Mouse (Mus musculus): ENCODE data around the gene Stk24. TPM values are rescaled to one million over a fixed set of nuclear protein-coding genes. Genes with fewer than 3 reads are reported as not detected.

The Stk24 gene
- polyA plus RNA-seq, 1 experiment from 2014 or later: 48.9 TPM

GRCm38 (mm10) chr14:121261229-121261879 is 118.5 kb downstream of the Stk24 start:
- Histone ChIP-seq H3K9me3 (ENCODE audit: control insufficient read depth, low read length) (no peaks in the 10 kb centered on the region), H3K36me3 (ENCODE audit: control insufficient read depth, insufficient read depth, low read length) (peaks cover 54% of the 10 kb centered on the region), H3K4me2 (ENCODE audit: low read length) (no peak overlapping the region), H3K4me3 (ENCODE audit: control insufficient read depth in 1 of 2, insufficient read depth in 1 of 2, low read depth in 1 of 2, low read length in 2 of 2) (no peak overlapping the region), H3K4me1 (ENCODE audit: control insufficient read depth in 2 of 2, insufficient read depth in 2 of 2, low read length in 2 of 2) (peaks cover 0 to 21% of the 10 kb centered on the region in 2 experiments; a peak in 2 of 4 replicates), H3K27me3 (ENCODE audit: control insufficient read depth, insufficient read depth, low read length) (no peaks in the 10 kb centered on the region), H3K27ac (replicated peaks in 1 of 2; ENCODE audit: control insufficient read depth in 1 of 2, insufficient read depth in 1 of 2, low read depth in 2 of 2, low read length in 2 of 2) (no peak overlapping the region), H3K9ac (ENCODE audit: low read length) (no peak overlapping the region)
- ATAC-seq (ENCODE audit: insufficient number of reproducible peaks, insufficient read depth, low FRiP score, low read depth): no peak
- 71% methylated on average over 5 of the region's 5 CpGs for WGBS

DNA sequence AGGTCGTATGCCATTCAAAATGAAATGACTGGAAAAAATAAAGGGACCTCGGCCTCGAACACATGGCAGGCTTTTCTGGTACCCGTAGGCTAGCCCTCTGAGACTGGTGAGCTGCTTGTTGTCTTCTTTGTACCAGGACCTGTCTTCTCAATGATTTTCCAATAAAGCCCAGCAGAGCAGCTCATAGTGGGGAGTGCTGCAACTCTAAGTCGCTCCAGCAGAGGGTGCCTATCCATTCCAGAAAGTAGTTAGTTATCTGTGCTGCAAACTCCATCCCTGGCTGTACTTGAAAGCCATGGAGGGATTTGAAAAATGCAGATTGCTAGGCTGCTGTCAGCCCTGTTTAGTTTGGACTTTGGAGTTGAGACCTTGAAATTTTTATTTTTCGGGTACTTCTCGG is 120.0 kb downstream of the Stk24 start:
- ATAC-seq (ENCODE audit: insufficient number of reproducible peaks, insufficient read depth, low FRiP score, low read depth): no peak
- Histone ChIP-seq H3K4me1 (ENCODE audit: control insufficient read depth in 2 of 2, insufficient read depth in 2 of 2, low read length in 2 of 2) (peaks cover 0 to 15% of the 10 kb centered on the region in 2 experiments; a peak in 3 of 4 replicates), H3K27ac (replicated peaks in 1 of 2; ENCODE audit: control insufficient read depth in 1 of 2, insufficient read depth in 1 of 2, low read depth in 2 of 2, low read length in 2 of 2) (no peak overlapping the region), H3K36me3 (ENCODE audit: control insufficient read depth, insufficient read depth, low read length) (peaks cover 54% of the 10 kb centered on the region), H3K27me3 (ENCODE audit: control insufficient read depth, insufficient read depth, low read length) (no peaks in the 10 kb centered on the region), H3K9ac (ENCODE audit: low read length) (no peak overlapping the region), H3K9me3 (ENCODE audit: control insufficient read depth, low read length) (no peaks in the 10 kb centered on the region), H3K4me3 (ENCODE audit: control insufficient read depth in 1 of 2, insufficient read depth in 1 of 2, low read depth in 1 of 2, low read length in 2 of 2) (no peak overlapping the region), H3K4me2 (ENCODE audit: low read length) (no peak overlapping the region)
- WGBS: 49% methylated on average over 7 of the region's 7 CpGs

DNA sequence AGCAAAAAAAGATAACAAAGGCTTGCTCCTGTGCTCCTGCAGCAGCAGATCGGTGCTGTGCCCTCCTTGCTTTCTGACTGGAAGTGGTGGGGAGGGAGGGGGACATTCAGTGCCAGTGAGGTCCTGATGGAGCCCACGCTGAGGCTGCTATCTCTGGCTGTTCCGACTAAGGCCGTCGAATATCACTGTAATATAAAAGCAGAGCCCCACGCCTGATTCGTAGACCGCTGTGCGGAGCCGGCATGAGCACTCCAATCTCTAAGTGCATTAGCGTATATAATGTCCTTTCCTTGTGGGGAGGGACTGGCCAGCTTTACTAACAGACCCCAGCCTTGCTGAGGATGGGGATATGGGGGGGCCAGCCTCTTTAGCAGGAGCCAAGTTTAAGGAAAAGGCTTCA is 120.5 kb downstream of the Stk24 start:
- WGBS: 70% methylated on average over 11 of the region's 11 CpGs
- H3K36me3 ChIP-seq (ENCODE audit: control insufficient read depth, insufficient read depth, low read length): peaks cover 54% of the 10 kb centered on the region
- H3K4me1 ChIP-seq (ENCODE audit: control insufficient read depth in 2 of 2, insufficient read depth in 2 of 2, low read length in 2 of 2): peaks cover 0 to 14% of the 10 kb centered on the region in 2 experiments; a peak in 3 of 4 replicates
- no peak overlapping the region for H3K4me2 ChIP-seq (ENCODE audit: low read length)
- no peak overlapping the region for H3K27ac ChIP-seq (replicated peaks in 1 of 2; ENCODE audit: control insufficient read depth in 1 of 2, insufficient read depth in 1 of 2, low read depth in 2 of 2, low read length in 2 of 2)
- H3K27me3 ChIP-seq (ENCODE audit: control insufficient read depth, insufficient read depth, low read length): no peaks in the 10 kb centered on the region
- H3K9ac ChIP-seq (ENCODE audit: low read length): no peak overlapping the region
- no peaks in the 10 kb centered on the region for H3K9me3 ChIP-seq (ENCODE audit: control insufficient read depth, low read length)
- H3K4me3 ChIP-seq (ENCODE audit: control insufficient read depth in 1 of 2, insufficient read depth in 1 of 2, low read depth in 1 of 2, low read length in 2 of 2): no peak overlapping the region
- ATAC-seq (ENCODE audit: insufficient number of reproducible peaks, insufficient read depth, low FRiP score, low read depth): no peak

DNA sequence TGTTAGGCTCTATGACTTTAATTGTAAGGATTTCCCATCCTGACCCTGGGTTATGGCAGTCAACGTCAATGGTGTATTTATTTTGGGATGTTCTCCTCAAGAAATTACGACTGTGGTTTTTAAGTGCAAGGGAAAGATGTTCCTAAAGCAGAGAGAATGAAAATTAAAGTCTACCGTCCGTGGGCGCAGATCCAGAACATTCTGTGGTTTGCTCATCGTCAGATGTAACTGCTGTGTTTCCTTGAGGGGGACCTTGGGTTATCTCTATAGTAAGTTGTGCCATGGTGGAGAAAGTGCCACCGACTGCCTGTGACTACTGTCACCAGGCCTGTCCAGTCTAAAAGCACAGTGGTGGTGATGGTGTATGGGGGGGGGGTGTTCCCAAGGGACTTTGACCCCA is 122.9 kb downstream of the Stk24 start:
- no peaks in the 10 kb centered on the region for H3K9me3 ChIP-seq (ENCODE audit: control insufficient read depth, low read length)
- H3K4me3 ChIP-seq (ENCODE audit: control insufficient read depth in 1 of 2, insufficient read depth in 1 of 2, low read depth in 1 of 2, low read length in 2 of 2): no peak overlapping the region
- H3K4me2 ChIP-seq (ENCODE audit: low read length): no peak overlapping the region
- H3K27ac ChIP-seq (replicated peaks in 1 of 2; ENCODE audit: control insufficient read depth in 1 of 2, insufficient read depth in 1 of 2, low read depth in 2 of 2, low read length in 2 of 2): no peak overlapping the region
- H3K36me3 ChIP-seq (ENCODE audit: control insufficient read depth, insufficient read depth, low read length): peaks cover 55% of the 10 kb centered on the region
- H3K4me1 ChIP-seq (ENCODE audit: control insufficient read depth in 2 of 2, insufficient read depth in 2 of 2, low read length in 2 of 2): peaks cover 2 to 11% of the 10 kb centered on the region in 2 experiments; a peak in 3 of 4 replicates
- ATAC-seq (ENCODE audit: insufficient number of reproducible peaks, insufficient read depth, low FRiP score, low read depth): no peak
- WGBS: 86% methylated on average over 7 of the region's 7 CpGs
- H3K27me3 ChIP-seq (ENCODE audit: control insufficient read depth, insufficient read depth, low read length): no peaks in the 10 kb centered on the region
- H3K9ac ChIP-seq (ENCODE audit: low read length): no peak overlapping the region

DNA sequence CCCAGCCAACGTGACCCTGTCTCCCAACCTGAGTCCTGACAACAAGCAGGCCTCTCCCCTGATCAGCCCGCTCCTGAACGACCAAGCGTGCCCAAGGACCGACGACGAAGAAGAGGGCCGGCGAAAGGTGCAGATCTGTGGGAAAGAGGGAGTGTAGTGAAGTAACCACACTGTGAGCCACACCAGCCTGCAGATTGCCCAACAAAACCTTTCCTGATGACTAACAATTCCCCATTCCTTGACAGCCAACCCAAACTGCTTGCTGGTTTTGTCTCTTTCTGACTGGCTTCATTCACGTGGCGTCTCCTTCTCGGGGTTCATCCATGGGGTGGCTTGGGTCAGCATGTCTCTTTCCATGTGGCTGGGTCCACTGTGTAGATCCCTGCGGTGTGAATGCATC is 124.3 kb downstream of the Stk24 start:
- Histone ChIP-seq H3K9me3 (ENCODE audit: control insufficient read depth, low read length) (no peaks in the 10 kb centered on the region), H3K4me2 (ENCODE audit: low read length) (no peak overlapping the region), H3K27me3 (ENCODE audit: control insufficient read depth, insufficient read depth, low read length) (no peaks in the 10 kb centered on the region), H3K4me1 (ENCODE audit: control insufficient read depth in 2 of 2, insufficient read depth in 2 of 2, low read length in 2 of 2) (peaks cover 2 to 11% of the 10 kb centered on the region in 2 experiments; a peak in 3 of 4 replicates), H3K36me3 (ENCODE audit: control insufficient read depth, insufficient read depth, low read length) (peaks cover 54% of the 10 kb centered on the region), H3K9ac (ENCODE audit: low read length) (no peak overlapping the region), H3K4me3 (ENCODE audit: control insufficient read depth in 1 of 2, insufficient read depth in 1 of 2, low read depth in 1 of 2, low read length in 2 of 2) (no peak overlapping the region), H3K27ac (replicated peaks in 1 of 2; ENCODE audit: control insufficient read depth in 1 of 2, insufficient read depth in 1 of 2, low read depth in 2 of 2, low read length in 2 of 2) (no peak overlapping the region)
- ATAC-seq (ENCODE audit: insufficient number of reproducible peaks, insufficient read depth, low FRiP score, low read depth): no peak
- 69% methylated on average over 13 of the region's 13 CpGs for WGBS

DNA sequence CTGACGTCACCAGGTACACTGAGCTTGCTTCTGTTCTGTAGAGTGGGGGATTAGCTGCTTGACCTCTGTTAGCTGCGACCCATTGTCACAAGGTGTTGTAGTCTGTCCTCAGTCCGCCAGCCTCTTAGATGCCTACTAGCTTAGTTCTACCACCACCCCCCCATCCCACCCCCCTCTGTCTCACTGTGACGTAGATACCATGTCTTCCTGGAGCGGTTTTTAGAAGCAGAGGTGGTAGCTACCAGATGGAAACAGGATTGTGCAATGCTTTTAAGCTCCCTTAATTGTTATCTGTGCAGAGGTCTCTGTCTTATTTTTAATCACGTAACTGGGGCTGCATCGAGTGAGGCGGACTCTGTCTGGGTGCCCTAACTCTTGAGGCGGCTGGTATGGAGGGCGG is 124.9 kb downstream of the Stk24 start:
- Histone ChIP-seq H3K27ac (replicated peaks in 1 of 2; ENCODE audit: control insufficient read depth in 1 of 2, insufficient read depth in 1 of 2, low read depth in 2 of 2, low read length in 2 of 2) (no peak overlapping the region), H3K27me3 (ENCODE audit: control insufficient read depth, insufficient read depth, low read length) (no peaks in the 10 kb centered on the region), H3K9me3 (ENCODE audit: control insufficient read depth, low read length) (no peaks in the 10 kb centered on the region), H3K4me2 (ENCODE audit: low read length) (no peak overlapping the region), H3K9ac (ENCODE audit: low read length) (no peak overlapping the region), H3K36me3 (ENCODE audit: control insufficient read depth, insufficient read depth, low read length) (peaks cover 59% of the 10 kb centered on the region), H3K4me1 (ENCODE audit: control insufficient read depth in 2 of 2, insufficient read depth in 2 of 2, low read length in 2 of 2) (peaks cover 2 to 11% of the 10 kb centered on the region in 2 experiments; a peak in 3 of 4 replicates), H3K4me3 (ENCODE audit: control insufficient read depth in 1 of 2, insufficient read depth in 1 of 2, low read depth in 1 of 2, low read length in 2 of 2) (no peak overlapping the region)
- no peak for ATAC-seq (ENCODE audit: insufficient number of reproducible peaks, insufficient read depth, low FRiP score, low read depth)
- WGBS: 74% methylated on average over 10 of the region's 10 CpGs

- no peak overlapping the region for H3K27ac ChIP-seq (replicated peaks in 1 of 2; ENCODE audit: control insufficient read depth in 1 of 2, insufficient read depth in 1 of 2, low read depth in 2 of 2, low read length in 2 of 2)
- no peak overlapping the region for H3K9ac ChIP-seq (ENCODE audit: low read length)
- H3K4me1 ChIP-seq (ENCODE audit: control insufficient read depth in 2 of 2, insufficient read depth in 2 of 2, low read length in 2 of 2): peaks cover 6 to 19% of the 10 kb centered on the region in 2 experiments
- no peak for ATAC-seq (ENCODE audit: insufficient number of reproducible peaks, insufficient read depth, low FRiP score, low read depth)
- peaks cover 42% of the 10 kb centered on the region for H3K36me3 ChIP-seq (ENCODE audit: control insufficient read depth, insufficient read depth, low read length)
- 83% methylated on average over 10 of the region's 10 CpGs for WGBS
- H3K4me2 ChIP-seq (ENCODE audit: low read length): no peak overlapping the region
- H3K4me3 ChIP-seq (ENCODE audit: control insufficient read depth in 1 of 2, insufficient read depth in 1 of 2, low read depth in 1 of 2, low read length in 2 of 2): no peak overlapping the region
- no peaks in the 10 kb centered on the region for H3K27me3 ChIP-seq (ENCODE audit: control insufficient read depth, insufficient read depth, low read length)
- H3K9me3 ChIP-seq (ENCODE audit: control insufficient read depth, low read length): no peaks in the 10 kb centered on the region
Measured at GRCm38 (mm10) chr14:121252542-121252941, 127.3 kb downstream of the Stk24 start.

- Histone ChIP-seq H3K27ac (replicated peaks in 1 of 2; ENCODE audit: control insufficient read depth in 1 of 2, insufficient read depth in 1 of 2, low read depth in 2 of 2, low read length in 2 of 2) (no peak overlapping the region), H3K4me3 (ENCODE audit: control insufficient read depth in 1 of 2, insufficient read depth in 1 of 2, low read depth in 1 of 2, low read length in 2 of 2) (no peak overlapping the region), H3K4me2 (ENCODE audit: low read length) (no peak overlapping the region), H3K9ac (ENCODE audit: low read length) (no peak overlapping the region), H3K9me3 (ENCODE audit: control insufficient read depth, low read length) (no peaks in the 10 kb centered on the region), H3K36me3 (ENCODE audit: control insufficient read depth, insufficient read depth, low read length) (peaks cover 34% of the 10 kb centered on the region), H3K27me3 (ENCODE audit: control insufficient read depth, insufficient read depth, low read length) (no peaks in the 10 kb centered on the region), H3K4me1 (ENCODE audit: control insufficient read depth in 2 of 2, insufficient read depth in 2 of 2, low read length in 2 of 2) (peaks cover 11 to 27% of the 10 kb centered on the region in 2 experiments)
- 75% methylated on average over 4 of the region's 4 CpGs for WGBS
- ATAC-seq (ENCODE audit: insufficient number of reproducible peaks, insufficient read depth, low FRiP score, low read depth): no peak
Measured at GRCm38 (mm10) chr14:121251708-121252107, 128.1 kb downstream of the Stk24 start.

Measured in heart, embryonic 14.5 days (tissue).